Mouse (Mus musculus) heart, embryonic 16.5 days (tissue): ENCODE data around the gene Gm47955. TPM values are rescaled to one million over a fixed set of nuclear protein-coding genes. Genes with fewer than 3 reads are reported as not detected.
"Not testable (repeated sequence)": the region's sequence is repeated elsewhere in the genome, so short reads cannot be mapped to it uniquely, and the experiment has no call there.

Experiments used
- ATAC-seq: fragments of 200-750 bp; cut with Nextera tagmentation; replicated peaks from 2 replicates; pipeline ENCODE4 v1.8.0; 2017; ENCODE audit warnings: moderate number of reproducible peaks; ENCODE audit not compliant: insufficient read depth, low FRiP score; ENCODE audit errors: extremely low read depth
- H3K27ac ChIP-seq: fragments of 300-500 bp; sonication (generic); 2 replicates; pipeline ENCODE4 v1.5.1; 2014; ENCODE audit warnings: mild to moderate bottlenecking, low read length, control low read depth, moderate library complexity
- H3K27me3 ChIP-seq: fragments of 300-500 bp; sonication (generic); 2 replicates; pipeline ENCODE4 v1.6.1; 2014; ENCODE audit warnings: low read length, mixed read lengths; ENCODE audit not compliant: control insufficient read depth, insufficient read depth
- H3K36me3 ChIP-seq: fragments of 300-500 bp; sonication (generic); 2 replicates; pipeline ENCODE4 v1.6.1; 2014; ENCODE audit not compliant: control insufficient read depth, insufficient read depth
- H3K4me1 ChIP-seq: fragments of 300-500 bp; sonication (generic); 2 replicates; pipeline ENCODE4 v1.6.1; 2014; ENCODE audit warnings: low read length, mixed read lengths; ENCODE audit not compliant: control insufficient read depth, insufficient read depth
- H3K4me2 ChIP-seq: fragments of 300-500 bp; sonication (generic); 2 replicates; pipeline ENCODE4 v1.6.1; 2014; ENCODE audit warnings: low read depth, mild to moderate bottlenecking, control low read depth, low read length
- H3K4me3 ChIP-seq: fragments of 300-500 bp; sonication (generic); 2 replicates; pipeline ENCODE4 v1.5.1; 2014; ENCODE audit warnings: mild to moderate bottlenecking, control low read depth, low read length
- H3K9ac ChIP-seq: fragments of 300-500 bp; sonication (generic); 2 replicates; pipeline ENCODE4 v1.6.1; 2014; ENCODE audit warnings: low read length, control low read depth
- H3K9me3 ChIP-seq: fragments of 300-500 bp; sonication (generic); replicated peaks from 2 replicates; pipeline ENCODE4 v1.6.1; 2016; ENCODE audit warnings: low read length; ENCODE audit not compliant: control insufficient read depth
- WGBS: fragments of 180-500 bp; shearing (Covaris S2); extraction: QIAGEN DNeasy Blood & Tissue Kit; methylation state at CpG from one replicate; pipeline ENCODE4 v1.1.7; 2014; 5-methylcytosine and 5-hydroxymethylcytosine counted together
- polyA plus RNA-seq: library from polyadenylated mRNA; unstranded; fragments of >200 nt; fragmentation: Nextera tagmentation; extraction: Ambion mirVana; gene quantifications from 2 replicates; pipeline ENCODE4 v1.2.1, GENCODE M21; 2015

Gm47955 gene
- not detected in 2 replicates for polyA plus RNA-seq

- ATAC-seq, result no peak
- H3K36me3 ChIP-seq, result no peaks in the 10 kb centered on the region
- no peaks in the 10 kb centered on the region for H3K9me3 ChIP-seq
- H3K4me3 ChIP-seq, result no peak within 1 kb of the TSS
- H3K27me3 ChIP-seq, result no peaks in the 10 kb centered on the region
- H3K4me2 ChIP-seq, result no peak within 1 kb of the TSS
- no peaks in the 10 kb centered on the region for H3K4me1 ChIP-seq
- no peak within 1 kb of the TSS for H3K9ac ChIP-seq
- H3K27ac ChIP-seq, result no peak within 1 kb of the TSS
- 81% methylated on average over 11 of the region's 11 CpGs for WGBS
These were observed at the start of gene Gm47955 for GRCm38 (mm10) chr1:82959870-82960385. Gm47955 (plus strand) TSS chr1:82960286.

- WGBS, result 83% methylated on average over 3 of the region's 3 CpGs
- Histone ChIP-seq H3K4me2 (no peak within 1 kb of the TSS), H3K36me3 (no peaks in the 10 kb centered on the region), H3K27ac (no peak within 1 kb of the TSS), H3K4me1 (no peaks in the 10 kb centered on the region), H3K9me3 (no peaks in the 10 kb centered on the region), H3K4me3 (no peak within 1 kb of the TSS), H3K27me3 (no peaks in the 10 kb centered on the region), H3K9ac (no peak within 1 kb of the TSS)
- ATAC-seq, result no peak
These were observed 47.1 kb upstream of the Gm47955 start, which contains the start of gene A030005L19Rik for GRCm38 (mm10) chr1:82913025-82913424. A030005L19Rik (plus strand) TSS chr1:82913325.

- not testable (repeated sequence) for H3K9ac ChIP-seq, H3K4me2 ChIP-seq, H3K27ac ChIP-seq, H3K36me3 ChIP-seq, ATAC-seq, H3K27me3 ChIP-seq, H3K9me3 ChIP-seq, H3K4me3 ChIP-seq, H3K4me1 ChIP-seq
- WGBS, result 86% methylated on average over 4 of the region's 5 CpGs
These were observed 46.7 kb upstream of the Gm47955 start for GRCm38 (mm10) chr1:82913434-82913833.

GRCm38 (mm10) chr1:82924650-82925049, 35.4 kb upstream of the Gm47955 start, which contains the start of gene A030014E15Rik:
A030014E15Rik (plus strand) TSS chr1:82924917.
- no peaks in the 10 kb centered on the region for H3K9me3 ChIP-seq
- H3K27ac ChIP-seq, result no peak within 1 kb of the TSS
- H3K4me1 ChIP-seq, result no peaks in the 10 kb centered on the region
- H3K9ac ChIP-seq, result no peak within 1 kb of the TSS
- ATAC-seq, result no peak
- no peak within 1 kb of the TSS for H3K4me3 ChIP-seq
- H3K36me3 ChIP-seq, result no peaks in the 10 kb centered on the region
- WGBS, result 82% methylated on average over 6 of the region's 6 CpGs
- no peak within 1 kb of the TSS for H3K4me2 ChIP-seq
- H3K27me3 ChIP-seq, result no peaks in the 10 kb centered on the region

- not testable (repeated sequence) for ATAC-seq, H3K27ac ChIP-seq, H3K9me3 ChIP-seq, H3K4me3 ChIP-seq, H3K36me3 ChIP-seq, H3K4me2 ChIP-seq, H3K9ac ChIP-seq, H3K27me3 ChIP-seq, H3K4me1 ChIP-seq
- WGBS, result 91% methylated on average over 3 of the region's 3 CpGs
These were observed 29.5 kb upstream of the Gm47955 start for GRCm38 (mm10) chr1:82930558-82930957.

- H3K4me3 ChIP-seq, H3K27ac ChIP-seq, H3K4me2 ChIP-seq, H3K4me1 ChIP-seq, H3K9ac ChIP-seq, H3K9me3 ChIP-seq, H3K36me3 ChIP-seq, H3K27me3 ChIP-seq, ATAC-seq: not testable (repeated sequence)
- no CpG with 5 or more reads among the region's 6 CpGs for WGBS
These were observed 28.8 kb upstream of the Gm47955 start, which contains the start of gene Gm6217 for GRCm38 (mm10) chr1:82931326-82931725. Gm6217 (minus strand) TSS chr1:82931399.

- H3K27me3 ChIP-seq, result no peaks in the 10 kb centered on the region
- 90% methylated on average over 5 of the region's 5 CpGs for WGBS
- no peaks in the 10 kb centered on the region for H3K36me3 ChIP-seq
- H3K9me3 ChIP-seq, result peaks cover 11% of the 10 kb centered on the region
- H3K9ac ChIP-seq, result no peak overlapping the region
- no peaks in the 10 kb centered on the region for H3K4me1 ChIP-seq
- no peak overlapping the region for H3K4me2 ChIP-seq
- H3K27ac ChIP-seq, result no peak overlapping the region
- ATAC-seq, result no peak
- H3K4me3 ChIP-seq, result no peak overlapping the region
These were observed 21.4 kb upstream of the Gm47955 start for GRCm38 (mm10) chr1:82938666-82939065.

GRCm38 (mm10) chr1:82942505-82942904, 17.6 kb upstream of the Gm47955 start:
- ATAC-seq, H3K4me1 ChIP-seq, H3K27me3 ChIP-seq, H3K9ac ChIP-seq, H3K36me3 ChIP-seq, H3K4me3 ChIP-seq, H3K4me2 ChIP-seq, H3K27ac ChIP-seq: not testable (repeated sequence)
- peaks cover 11% of the 10 kb centered on the region; the same call in 1 of the 2 replicates for H3K9me3 ChIP-seq
- WGBS, result 80% methylated on average over 1 of the region's 2 CpGs

GRCm38 (mm10) chr1:82943295-82943694, 16.8 kb upstream of the Gm47955 start, which contains the start of gene A030003K21Rik:
A030003K21Rik (minus strand) TSS chr1:82943388.
- not testable (repeated sequence) for H3K4me3 ChIP-seq, H3K4me2 ChIP-seq, H3K27me3 ChIP-seq, H3K4me1 ChIP-seq, ATAC-seq, H3K9ac ChIP-seq, H3K27ac ChIP-seq, H3K36me3 ChIP-seq
- peaks cover 11% of the 10 kb centered on the region; the same call in 1 of the 2 replicates for H3K9me3 ChIP-seq
- WGBS, result no CpG with 5 or more reads among the region's 6 CpGs
